Mouse (Mus musculus): ENCODE data around the gene B4galnt2.

DNA sequence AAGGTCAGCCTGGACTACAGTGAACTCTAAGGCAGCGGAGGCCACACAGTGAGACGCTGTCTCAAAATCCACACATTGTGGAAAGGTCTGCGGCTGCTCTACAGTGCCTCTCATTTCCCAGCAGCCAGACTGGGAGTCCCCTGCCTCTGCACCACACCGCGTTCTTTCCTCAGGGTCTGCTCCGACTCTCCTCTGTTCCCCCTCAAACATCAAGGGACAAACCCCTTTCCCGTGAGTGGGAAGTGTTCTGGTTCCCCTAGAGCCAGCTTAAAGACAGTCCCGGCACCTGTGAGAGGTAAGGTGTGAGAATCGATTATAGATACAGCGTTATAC is 73.2 kb downstream of the B4galnt2 start:
- TF ChIP-seq ZC3H11A (IDR thresholded peaks at IDR 0.05; ENCODE audit: low read depth, low read length) (no peak), ZMIZ1 (IDR thresholded peaks at IDR 0.05; ENCODE audit: low read depth, low read length) (no peak), EP300 (IDR thresholded peaks at IDR 0.05; ENCODE audit: low read length) (no peak), CTCF (conservative IDR thresholded peaks at IDR 0.05 in 1 of 2, IDR thresholded peaks at IDR 0.05 in 1 of 2; ENCODE audit: low read depth in 2 of 2, low read length in 2 of 2) (no peak), POLR2A (IDR thresholded peaks at IDR 0.05; ENCODE audit: low read depth, low read length) (no peak), ZNF384 (IDR thresholded peaks at IDR 0.05; ENCODE audit: low read depth, low read length) (no peak), MAFK (IDR thresholded peaks at IDR 0.05; ENCODE audit: insufficient replicate concordance, low read length) (no peak)

All from CH12.LX (cell line).